Mouse (Mus musculus) erythroblast, embryonic 14.5 days (primary cell): ENCODE measurements around the gene Scamp2.

ENCODE experiments used
- GATA1 ChIP-seq: IDR thresholded peaks from 2 replicates; pipeline ENCODE4 v1.6.1; 2012; ENCODE audit warnings: low read length, inconsistent platforms, mixed read lengths
- TAL1 ChIP-seq: IDR thresholded peaks from 3 replicates; pipeline ENCODE4 v1.6.1; 2012; ENCODE audit warnings: low read length, inconsistent platforms, mixed read lengths

DNA sequence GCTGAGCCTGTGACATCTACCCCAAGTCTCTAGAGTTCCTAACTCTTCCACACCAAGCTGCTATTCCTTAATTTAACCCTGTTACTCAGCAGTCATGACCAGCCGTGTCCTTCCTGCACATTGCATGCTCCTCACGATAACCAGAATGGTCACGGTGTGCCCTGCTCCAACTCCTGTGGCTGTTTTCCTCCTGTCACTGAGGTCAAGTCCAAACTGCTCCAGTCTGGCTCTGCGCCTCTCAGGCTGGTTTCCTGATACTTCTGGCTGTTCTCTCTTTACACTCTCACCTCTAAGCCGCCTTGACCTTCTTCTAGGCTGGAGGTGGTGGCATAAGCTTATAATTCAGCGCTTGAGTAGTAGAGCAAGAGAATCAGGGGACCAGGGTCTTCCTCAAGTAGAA is 7.8 kb downstream of the Scamp2 start:
- TF ChIP-seq GATA1 (no peak), TAL1 (no peak)
